Mouse (Mus musculus) small intestine, adult 2 months (tissue): ENCODE data around the gene Tle3. TPM values are rescaled to one million over a fixed set of nuclear protein-coding genes. Genes with fewer than 3 reads are reported as not detected.

Source experiments
- H3K27ac ChIP-seq: fragments of 200-500 bp; 2 replicates; pipeline ENCODE4 v1.5.1; 2012; ENCODE audit warnings: low read depth, low read length, control low read depth, inconsistent platforms; ENCODE audit not compliant: insufficient read depth
- H3K27me3 ChIP-seq: fragments of 200-500 bp; 2 replicates; pipeline ENCODE4 v1.6.1; 2012; ENCODE audit warnings: mild to moderate bottlenecking, moderate library complexity, low read length, inconsistent platforms; ENCODE audit not compliant: control insufficient read depth, insufficient read depth
- H3K36me3 ChIP-seq: fragments of 200-500 bp; 2 replicates; pipeline ENCODE4 v1.6.1; 2012; ENCODE audit warnings: mild to moderate bottlenecking, low read length, control low read depth, inconsistent platforms; ENCODE audit not compliant: control insufficient read depth, insufficient read depth
- H3K4me1 ChIP-seq: fragments of 200-500 bp; 2 replicates; pipeline ENCODE4 v1.6.1; 2012; ENCODE audit warnings: low read length, inconsistent platforms, mixed read lengths; ENCODE audit not compliant: control insufficient read depth, insufficient read depth, insufficient read length
- H3K4me3 ChIP-seq: fragments of 200-500 bp; 2 replicates; pipeline ENCODE4 v1.5.1; 2012; ENCODE audit warnings: low read depth, mild to moderate bottlenecking, control low read depth, inconsistent platforms, low read length, moderate library complexity
- CTCF ChIP-seq: fragments of 200-500 bp; IDR thresholded peaks from 2 replicates; pipeline ENCODE4 v1.5.1; 2012; ENCODE audit warnings: low read depth, mild to moderate bottlenecking, control low read depth, inconsistent platforms, low read length, moderate library complexity, mixed read lengths; ENCODE audit not compliant: insufficient replicate concordance, insufficient read length; ENCODE audit errors: extremely low read depth
- POLR2A ChIP-seq: fragments of 200-500 bp; IDR thresholded peaks from 2 replicates; pipeline ENCODE4 v1.6.1; 2012; ENCODE audit warnings: low read depth, mild to moderate bottlenecking, control low read depth, inconsistent platforms, low read length, moderate library complexity
- WGBS: fragments of 180-500 bp; shearing (Covaris S2); methylation state at CpG from one replicate; pipeline ENCODE4 v1.1.7; 2018; 5-methylcytosine and 5-hydroxymethylcytosine counted together
- polyA plus RNA-seq: library from polyadenylated mRNA; depleted of rRNA; stranded (reverse); fragments of >200 nt; gene quantifications from 2 replicates; pipeline ENCODE4 v1.2.3, GENCODE M21; 2012

The Tle3 gene
- polyA plus RNA-seq, 1 experiment, result 136 TPM

DNA sequence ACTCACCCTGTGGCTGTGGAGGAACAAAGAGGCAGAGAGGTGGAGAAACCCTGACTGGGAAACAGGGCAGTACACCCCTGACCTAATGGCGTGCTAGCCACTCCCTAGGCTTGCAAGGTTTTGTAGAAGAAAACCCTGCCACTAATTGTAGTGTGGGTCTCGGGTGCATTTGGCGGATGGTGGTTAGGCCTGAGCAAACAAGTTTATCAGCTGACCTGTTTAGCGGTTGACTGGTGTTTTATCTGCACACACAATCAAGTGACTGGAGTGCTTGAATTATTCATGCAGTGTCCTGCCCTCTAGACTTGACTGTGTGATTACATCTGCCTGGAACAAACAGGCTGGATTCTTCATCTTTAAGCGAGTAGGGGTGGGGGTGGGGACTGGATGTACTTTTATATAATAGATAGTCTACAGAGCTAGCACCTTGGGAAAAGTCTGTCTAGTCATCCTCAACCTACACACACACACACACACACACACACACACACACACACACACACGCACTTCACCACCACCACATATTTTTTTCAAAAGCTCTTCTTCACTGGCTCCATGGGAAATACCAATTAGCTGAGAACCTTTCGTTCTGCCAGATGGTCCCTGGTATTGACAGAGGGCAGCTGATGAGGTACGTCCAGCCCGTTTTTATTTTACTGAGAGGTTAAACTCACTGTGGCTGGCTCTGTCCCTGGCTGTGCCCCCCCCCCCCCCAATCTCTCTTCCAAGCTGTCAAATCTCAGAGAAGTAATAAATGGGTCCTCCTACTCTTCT is 5.7 kb downstream of the Tle3 start:
- Histone ChIP-seq H3K27ac (peak overlapping the region; percentile 54), H3K4me1 (peaks cover 55% of the 10 kb centered on the region), H3K4me3 (peak overlapping the region; percentile 19), H3K27me3 (no peaks in the 10 kb centered on the region), H3K36me3 (peaks cover 18% of the 10 kb centered on the region)
- 32% methylated on average over 9 of the region's 9 CpGs for WGBS
- no peak for TF ChIP-seq POLR2A
- no peak for TF ChIP-seq CTCF

DNA sequence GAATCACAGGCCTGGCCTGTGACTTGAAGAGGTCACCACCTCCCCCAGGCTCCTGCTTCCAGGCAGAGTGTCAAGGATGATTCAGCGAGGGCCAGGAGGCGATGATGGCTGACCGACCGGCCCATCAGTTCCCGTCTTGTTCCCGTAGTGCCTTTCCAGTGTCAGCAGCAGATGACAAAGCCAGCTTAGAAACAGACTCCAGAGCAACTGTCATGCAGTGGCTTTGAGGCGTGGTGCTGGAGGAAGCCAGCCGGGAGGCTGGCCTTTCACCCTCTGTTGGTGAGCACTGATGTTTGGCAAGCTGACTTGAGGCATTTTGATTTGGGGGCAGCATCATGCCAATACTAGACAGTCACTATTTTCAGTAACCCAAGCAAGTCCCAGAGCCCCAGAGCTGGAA is 6.3 kb downstream of the Tle3 start:
- H3K27ac ChIP-seq, result peak overlapping the region; percentile 54
- H3K4me3 ChIP-seq, result no peak overlapping the region
- no peaks in the 10 kb centered on the region for H3K27me3 ChIP-seq
- H3K36me3 ChIP-seq, result peaks cover 18% of the 10 kb centered on the region
- H3K4me1 ChIP-seq, result peaks cover 57% of the 10 kb centered on the region
- 45% methylated on average over 8 of the region's 8 CpGs for WGBS
- TF ChIP-seq POLR2A, result no peak
- no peak for TF ChIP-seq CTCF

DNA sequence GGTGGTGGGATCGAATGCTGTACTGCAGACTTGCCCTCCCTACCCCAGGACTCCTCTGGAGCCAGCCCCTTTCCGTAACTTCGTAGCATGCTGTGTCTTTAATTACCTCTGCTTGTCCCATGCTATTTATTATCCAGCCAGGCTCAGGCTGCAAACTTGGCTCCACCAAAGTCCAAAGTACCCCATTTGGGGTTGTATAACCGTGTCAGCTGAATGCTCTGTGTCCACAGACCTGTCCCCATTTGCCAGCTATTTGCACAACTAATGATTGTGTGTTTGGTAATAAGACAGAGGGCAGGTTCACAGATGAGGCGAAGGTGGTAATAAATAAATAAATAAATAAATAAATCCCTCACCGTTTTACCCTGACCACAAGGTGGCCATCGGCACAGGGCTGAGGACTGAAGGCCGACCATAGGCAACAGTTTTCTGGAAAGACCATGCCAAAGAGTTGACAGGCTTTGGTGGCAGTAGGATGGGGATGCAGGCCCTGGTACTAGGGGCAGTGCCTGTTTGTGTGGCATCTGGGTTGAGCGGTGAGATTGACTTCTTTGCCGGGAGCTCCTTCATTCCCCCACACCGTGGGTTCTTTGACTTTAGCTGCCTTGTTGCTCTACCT is 7.0 kb downstream of the Tle3 start:
- no peak for TF ChIP-seq CTCF
- no peak; the same call in 1 of the 2 replicates for TF ChIP-seq POLR2A
- no peaks in the 10 kb centered on the region for H3K27me3 ChIP-seq
- peaks cover 58% of the 10 kb centered on the region for H3K4me1 ChIP-seq
- H3K27ac ChIP-seq, result peak overlapping the region; percentile 54
- peaks cover 24% of the 10 kb centered on the region for H3K36me3 ChIP-seq
- WGBS, result 48% methylated on average over 11 of the region's 11 CpGs
- H3K4me3 ChIP-seq, result 0 out of 2 replicates have a peak overlapping the region, but pooled peaks have one; percentile 9

GRCm38 (mm10) chr9:61380258-61381062 is 8.3 kb downstream of the Tle3 start:
- no peaks in the 10 kb centered on the region for H3K27me3 ChIP-seq
- 73% methylated on average over 18 of the region's 18 CpGs for WGBS
- no peak for TF ChIP-seq CTCF
- no peak for TF ChIP-seq POLR2A

GRCm38 (mm10) chr9:61381063-61381408 is 8.9 kb downstream of the Tle3 start:
- 83% methylated on average over 2 of the region's 2 CpGs for WGBS
- Histone ChIP-seq H3K4me1 (peaks cover 56% of the 10 kb centered on the region), H3K36me3 (peaks cover 28% of the 10 kb centered on the region)

More at GRCm38 (mm10) chr9:61380258-61381062, 8.3 kb downstream of the Tle3 start:
- Histone ChIP-seq H3K4me1 (peaks cover 59% of the 10 kb centered on the region), H3K4me3 (no peak overlapping the region), H3K27ac (no peak overlapping the region), H3K36me3 (peaks cover 28% of the 10 kb centered on the region)

DNA sequence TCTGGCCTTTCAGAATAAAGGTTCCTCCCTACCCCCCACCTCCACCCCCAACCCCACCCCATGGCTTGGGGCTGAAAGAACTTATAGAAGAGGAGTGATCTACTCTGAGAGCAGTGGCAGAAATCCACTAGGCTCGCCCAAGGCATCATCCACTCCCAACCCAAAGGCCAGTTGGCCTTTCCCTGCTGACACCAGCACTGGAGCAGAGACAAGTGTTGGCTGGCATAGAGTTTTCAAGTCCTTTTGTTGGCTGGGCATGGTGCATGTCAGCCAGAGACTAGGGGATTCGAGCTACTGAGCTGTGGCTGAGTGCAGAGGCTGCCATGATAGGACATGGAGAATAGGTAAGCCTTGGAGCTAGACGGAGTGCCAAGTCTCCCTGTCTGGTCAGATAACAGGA is 9.3 kb downstream of the Tle3 start:
- Histone ChIP-seq H3K27ac (no peak overlapping the region), H3K4me1 (peaks cover 55% of the 10 kb centered on the region), H3K4me3 (no peak overlapping the region), H3K36me3 (peaks cover 30% of the 10 kb centered on the region), H3K27me3 (no peaks in the 10 kb centered on the region)
- TF ChIP-seq POLR2A (no peak), CTCF (no peak)
- 90% methylated on average over 3 of the region's 3 CpGs for WGBS

More at GRCm38 (mm10) chr9:61381063-61381408, 8.9 kb downstream of the Tle3 start:
- Histone ChIP-seq H3K27ac (no peak overlapping the region), H3K4me3 (no peak overlapping the region), H3K27me3 (no peaks in the 10 kb centered on the region)
- TF ChIP-seq POLR2A, result no peak
- no peak for TF ChIP-seq CTCF
